Mouse (Mus musculus) embryo, embryonic 10 days (tissue): ENCODE data around the gene Sigirr.

Experiments
- DNase-seq: peaks from one replicate; pipeline ENCODE4 v3.0.0-alpha.2; 2015; ENCODE audit warnings: low spot score

Sigirr gene

DNA sequence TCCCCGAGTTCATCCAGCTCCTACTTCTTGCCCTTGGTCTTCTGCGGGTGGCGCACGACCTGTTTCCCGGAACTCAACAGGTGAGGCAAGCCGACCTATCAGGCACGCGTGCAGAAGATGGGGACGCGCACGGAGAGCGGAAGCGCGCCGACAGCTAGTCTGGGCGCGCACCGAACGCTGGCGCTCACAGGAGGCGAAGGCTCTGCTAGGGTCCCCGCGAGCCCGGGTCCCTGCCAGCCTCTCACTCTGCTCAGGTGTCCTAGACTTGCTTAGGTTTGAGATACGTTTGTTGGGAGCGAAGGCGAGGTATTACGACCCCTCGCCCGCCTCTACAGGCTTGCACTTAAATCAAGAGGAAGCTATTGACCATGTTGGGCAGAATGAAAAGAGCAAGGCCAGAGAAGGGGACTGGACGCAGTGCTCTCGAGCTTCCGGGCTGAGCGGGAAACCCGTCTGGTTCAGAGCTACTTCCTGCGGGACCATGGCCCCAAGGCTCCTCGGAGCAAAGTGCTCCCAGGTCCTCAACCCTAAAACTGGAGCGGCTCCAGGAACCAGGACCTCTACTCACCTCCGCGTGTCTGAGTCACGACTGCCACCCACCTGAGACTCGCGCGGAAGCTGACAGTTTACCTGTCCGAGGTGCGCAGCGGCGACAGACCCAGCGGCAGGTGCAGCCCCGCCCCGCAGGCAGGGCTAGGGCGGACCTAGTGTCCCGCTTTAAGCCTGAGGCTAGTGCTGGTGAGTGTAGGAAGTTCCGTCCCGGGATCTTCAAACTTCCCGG is at the start of gene Sigirr:
Gene Sigirr (minus strand): TSS at position 662 of the 781 bp plus-strand sequence.
- DNase-seq, result peak; percentile 70

- no peak for DNase-seq
Observed at GRCm38 (mm10) chr7:141148639-141149038, 48.3 kb upstream of the Sigirr start.

DNA sequence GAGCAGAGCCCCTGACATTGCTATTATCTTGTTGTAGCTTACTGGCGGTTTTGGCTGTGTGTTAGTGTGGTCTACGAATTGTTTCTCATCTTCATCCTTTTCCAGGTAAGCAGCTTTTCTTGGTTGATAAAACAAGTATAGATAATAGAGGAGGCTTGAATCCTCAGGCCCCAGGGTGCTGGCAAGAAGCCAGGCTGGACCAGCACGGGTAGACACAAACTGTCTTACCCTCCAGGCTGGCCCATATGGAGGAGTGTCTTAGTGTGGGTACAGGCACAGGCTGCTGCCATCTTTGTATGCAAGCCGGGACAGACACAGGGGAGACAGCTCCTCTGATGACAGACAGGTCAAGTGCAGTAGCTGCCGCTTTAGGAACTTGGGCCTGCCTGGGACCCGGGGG is 46.7 kb upstream of the Sigirr start:
- no peak for DNase-seq

DNA sequence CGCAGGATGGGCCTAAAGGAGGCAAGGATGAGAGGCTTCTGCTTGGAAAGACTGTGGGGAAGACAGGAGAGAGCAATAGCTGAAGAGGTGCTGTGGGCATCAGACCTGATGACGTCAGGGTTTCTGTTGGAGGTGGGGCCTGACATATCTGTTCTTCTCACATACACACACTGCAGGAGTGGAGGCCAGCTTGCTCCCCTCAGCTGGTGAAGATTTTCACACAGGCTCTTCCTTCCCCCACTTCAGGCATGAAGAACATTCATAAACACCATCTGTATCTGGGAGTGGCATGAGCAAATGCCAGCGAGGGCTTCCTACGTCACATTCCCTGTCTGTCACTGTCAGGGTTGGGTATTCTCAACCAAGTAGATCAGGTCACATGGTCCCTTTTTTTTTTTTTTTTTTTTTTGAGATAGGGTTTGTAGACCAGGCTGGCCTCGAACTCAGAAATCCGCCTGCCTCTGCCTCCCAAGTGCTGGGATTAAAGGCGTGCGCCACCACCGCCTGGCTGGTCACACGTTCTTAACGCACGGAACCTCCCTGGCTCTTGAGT is 45.7 kb upstream of the Sigirr start:
- no peak for DNase-seq

DNA sequence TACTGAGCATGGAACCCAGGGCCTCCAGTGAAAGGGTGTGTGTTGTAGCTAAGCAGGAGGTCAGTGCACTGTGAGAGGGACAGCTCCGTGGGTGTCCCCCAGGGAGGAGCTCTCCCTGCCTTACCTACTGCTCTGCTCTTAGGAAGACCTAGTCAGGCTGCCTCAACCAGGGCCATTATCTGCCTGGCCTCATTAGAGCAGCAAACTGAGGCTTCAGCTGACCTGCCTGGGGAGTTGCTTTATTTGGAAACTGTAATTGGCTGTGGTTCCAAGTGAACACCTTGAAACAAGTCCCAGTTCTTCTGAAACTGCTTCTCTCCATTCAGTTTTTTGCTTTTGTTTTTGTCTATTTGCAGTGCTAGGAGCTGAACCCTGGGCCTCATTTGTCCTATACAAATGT is 45.0 kb upstream of the Sigirr start:
- DNase-seq, result no peak

- no peak for DNase-seq
Observed at GRCm38 (mm10) chr7:141144650-141145049, 44.3 kb upstream of the Sigirr start.

- no peak for DNase-seq
Observed at GRCm38 (mm10) chr7:141143861-141144260, 43.5 kb upstream of the Sigirr start.

DNA sequence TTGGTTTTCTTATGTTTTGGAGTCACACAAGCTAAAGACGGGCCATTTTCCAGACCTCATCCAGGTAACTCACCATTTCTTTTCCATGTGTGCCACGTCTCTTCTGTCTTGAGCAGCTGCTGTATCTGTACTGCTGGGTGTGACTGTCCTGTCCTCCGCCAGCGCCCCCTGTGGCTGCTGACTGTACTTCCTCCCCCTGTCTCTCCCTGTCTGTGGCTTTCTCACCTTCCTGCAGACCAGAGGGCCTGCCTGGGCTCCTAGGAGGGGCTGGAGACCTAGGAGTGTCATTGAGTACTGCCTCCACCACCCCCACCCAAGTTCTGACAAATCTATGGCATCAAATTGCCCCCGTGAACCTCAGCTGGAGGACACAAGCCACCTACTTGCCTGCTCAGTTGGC is 42.7 kb upstream of the Sigirr start:
- DNase-seq, result peak; percentile 33

- DNase-seq, result no peak
Observed at GRCm38 (mm10) chr7:141141326-141141725, 41.0 kb upstream of the Sigirr start.

DNA sequence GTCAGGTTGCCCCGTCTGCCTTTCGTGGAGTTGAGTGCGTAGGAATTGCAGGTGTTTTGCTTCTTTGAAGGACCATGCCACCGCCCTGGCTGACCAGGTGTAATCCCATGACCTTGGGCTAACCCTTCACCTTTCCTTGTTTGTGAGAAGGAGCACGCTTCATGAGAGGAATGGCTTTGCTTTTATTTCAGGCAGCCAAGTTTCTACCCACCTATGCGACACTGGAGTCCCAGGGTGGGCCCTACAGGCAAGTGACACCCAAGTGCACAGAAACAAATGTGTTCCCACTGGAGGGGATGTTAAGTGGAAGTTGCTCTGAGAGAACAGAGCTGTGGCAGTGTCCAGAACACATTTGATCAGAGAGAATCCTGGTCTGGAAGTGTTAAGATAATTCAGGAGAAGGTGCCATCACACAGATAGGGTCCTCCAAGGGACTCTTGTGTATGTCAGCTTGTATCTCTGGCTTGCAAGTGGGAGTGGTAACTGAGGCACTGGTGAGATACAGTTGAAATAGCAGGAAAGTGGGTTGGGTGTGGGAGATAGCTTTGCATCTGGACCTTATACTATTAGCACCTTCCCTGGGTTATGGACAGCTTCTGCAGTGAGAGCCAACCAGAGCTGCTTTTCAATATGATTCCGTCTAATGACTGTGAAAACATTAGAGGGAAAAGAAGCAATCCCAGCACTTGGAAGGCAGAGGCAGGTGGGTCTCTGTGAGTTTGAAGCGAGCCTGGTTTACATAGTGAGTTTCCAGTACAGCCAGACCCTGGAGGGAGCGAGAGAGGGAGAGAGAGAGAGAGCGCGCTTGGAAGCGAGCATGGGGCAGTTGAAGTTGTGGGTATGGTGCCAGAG is 31.8 kb upstream of the Sigirr start:
- peak; percentile 13 for DNase-seq

DNA sequence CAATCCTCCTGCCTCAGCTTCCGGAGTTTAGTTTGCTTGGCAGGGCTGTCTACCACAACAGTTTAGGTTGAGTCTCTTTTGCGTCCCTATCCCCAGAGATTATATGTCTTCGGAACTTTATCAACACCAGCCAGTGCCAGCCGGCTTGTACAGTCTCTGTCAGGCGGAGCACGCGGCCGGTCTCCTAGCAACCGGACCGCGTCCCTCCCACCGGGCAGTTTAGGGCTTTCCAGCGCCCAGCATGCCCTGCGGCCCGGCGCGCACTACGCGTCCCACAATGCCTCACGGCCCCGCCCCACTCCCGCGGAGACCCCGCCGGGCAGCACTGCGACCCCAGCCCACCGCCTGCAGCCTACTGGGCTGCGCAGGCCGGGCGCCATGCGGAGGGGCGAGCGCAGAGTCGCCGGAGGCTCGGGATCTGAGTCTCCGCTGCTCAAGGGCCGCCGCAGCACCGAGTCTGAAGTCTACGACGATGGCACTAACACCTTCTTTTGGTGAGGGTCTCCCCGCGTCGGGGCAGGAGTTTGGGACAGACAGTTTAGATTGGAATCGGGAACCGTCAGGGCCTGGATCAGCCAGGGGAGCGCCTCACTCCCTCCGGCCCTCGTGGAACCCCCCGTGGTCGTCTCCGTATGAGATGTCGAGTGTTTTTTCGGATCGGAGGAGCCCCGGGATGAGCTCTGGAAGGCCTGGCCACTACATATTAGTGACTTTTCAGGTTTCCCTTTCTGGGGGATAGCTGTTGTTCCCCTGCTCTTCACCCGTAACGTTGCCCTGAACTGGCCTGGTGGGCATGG is 30.9 kb upstream of the Sigirr start:
- peak; percentile 98 for DNase-seq

- no peak for DNase-seq
Observed at GRCm38 (mm10) chr7:141123517-141123856, 23.1 kb upstream of the Sigirr start.

DNA sequence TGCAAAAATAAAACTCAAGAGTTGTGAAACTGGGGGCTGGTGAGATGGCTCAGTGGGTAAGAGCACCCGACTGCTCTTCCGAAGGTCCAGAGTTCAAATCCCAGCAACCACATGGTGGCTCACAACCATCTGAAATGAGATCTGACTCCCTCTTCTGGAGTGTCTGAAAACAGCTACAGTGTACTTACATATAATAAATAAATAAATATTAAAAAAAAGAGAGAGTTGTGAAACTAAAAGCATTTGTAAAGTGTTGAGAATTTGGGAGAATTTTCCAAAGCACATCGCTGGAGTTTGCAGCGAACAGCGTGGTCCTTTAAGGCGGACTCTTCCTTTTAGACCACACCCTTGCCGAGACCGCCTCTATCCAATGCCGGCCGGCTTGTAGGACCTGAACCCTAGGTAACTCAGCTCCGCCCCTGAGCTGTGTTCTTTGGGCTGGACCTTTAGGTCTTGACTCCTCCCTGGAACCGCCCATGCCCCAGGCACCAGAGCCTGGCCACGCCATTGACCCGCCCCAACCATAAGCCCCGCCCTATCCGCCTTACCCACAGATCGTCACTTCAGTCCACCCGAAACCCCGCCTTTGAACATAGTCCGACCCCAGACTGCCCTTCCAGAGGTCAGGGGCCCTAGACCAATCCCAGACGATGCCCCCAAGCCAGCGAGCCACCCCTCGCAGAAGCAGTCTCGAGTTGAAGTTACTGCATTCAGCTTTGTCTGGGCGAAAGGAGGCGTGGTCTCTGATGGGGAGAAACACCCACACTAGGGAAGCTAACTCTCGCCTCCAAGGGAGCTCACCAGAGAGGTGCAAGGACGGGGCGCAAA is 22.5 kb upstream of the Sigirr start:
- peak; percentile 98 for DNase-seq

- peak; percentile 64 for DNase-seq
Observed at GRCm38 (mm10) chr7:141122245-141122644, 21.9 kb upstream of the Sigirr start, which contains the start of gene Ptdss2. Ptdss2 (plus strand) TSS chr7:141122382.

- no peak for DNase-seq
Observed at GRCm38 (mm10) chr7:141121051-141121531, 20.7 kb upstream of the Sigirr start.

DNA sequence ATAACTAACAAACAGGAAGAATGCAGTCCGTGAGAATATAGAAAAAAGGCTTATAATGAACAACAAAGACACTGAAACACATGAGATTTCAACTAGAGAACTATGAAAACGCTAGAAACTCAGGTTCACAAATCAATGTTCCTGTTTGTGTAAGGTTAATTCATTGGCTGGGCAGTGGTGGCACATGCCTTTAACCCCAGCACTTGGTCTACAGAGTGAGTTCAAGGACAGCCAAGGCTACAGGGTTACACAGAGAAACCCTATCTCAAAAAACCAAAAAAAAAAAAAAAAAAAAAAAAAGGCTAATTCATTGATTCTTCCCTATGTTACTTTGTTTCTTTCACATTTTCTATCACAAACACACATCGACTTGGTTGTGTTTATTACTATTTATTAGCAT is 20.2 kb upstream of the Sigirr start:
- DNase-seq, result no peak

DNA sequence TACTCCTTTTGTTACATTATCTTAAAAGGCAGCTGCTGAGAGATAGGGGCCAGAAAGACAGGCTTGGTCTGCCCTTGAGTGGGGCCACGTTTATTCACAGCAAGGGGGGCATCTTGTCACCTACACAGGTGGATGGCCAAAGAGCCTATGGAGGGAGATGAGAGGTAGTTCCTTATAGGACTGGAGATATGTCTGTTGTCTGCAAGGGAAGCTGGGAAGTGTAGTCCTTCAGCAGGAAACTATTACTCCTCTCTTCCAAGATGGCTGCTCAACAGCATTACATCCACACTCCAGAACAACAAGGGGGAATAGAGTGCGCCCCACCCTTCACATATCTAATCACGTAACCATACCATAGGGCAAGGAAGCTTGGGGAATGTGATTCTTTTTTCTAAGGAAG is 19.1 kb upstream of the Sigirr start:
- DNase-seq, result no peak

DNA sequence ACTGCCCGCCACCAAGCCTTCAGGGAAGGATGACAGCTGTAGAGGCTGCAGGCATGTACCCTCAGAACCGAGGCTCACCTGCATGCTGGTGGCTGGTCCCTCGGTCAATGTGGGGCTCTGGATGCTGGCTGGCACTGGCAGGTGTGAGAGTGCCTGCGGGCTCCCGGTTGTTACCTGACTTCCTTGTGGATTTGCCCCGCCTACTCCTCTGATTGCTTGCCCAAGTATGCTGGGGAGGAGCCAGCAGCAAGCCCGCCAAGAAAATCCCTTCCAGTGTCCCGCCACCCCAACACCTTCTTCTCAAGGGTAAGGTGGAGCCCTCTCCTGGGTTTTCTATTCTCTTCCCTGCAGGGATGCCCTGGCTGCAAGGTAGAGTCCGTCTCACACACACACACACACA is 17.3 kb upstream of the Sigirr start, which contains the start of gene Ano9:
Gene Ano9 (minus strand): TSS at position 171 of the 400 bp plus-strand sequence.
- DNase-seq, result no peak

GRCm38 (mm10) chr7:141115874-141116273 is 15.5 kb upstream of the Sigirr start:
- no peak for DNase-seq

- DNase-seq, result no peak
Observed at GRCm38 (mm10) chr7:141103161-141103560, 2.8 kb upstream of the Sigirr start.

GRCm38 (mm10) chr7:141097177-141097576 is 3.2 kb downstream of the Sigirr start:
- no peak for DNase-seq
